Mouse (Mus musculus) embryonic fibroblast, embryonic 13.5 days (primary cell): ENCODE data around the gene Galnt16.

Source experiments
- CTCF ChIP-seq: IDR thresholded peaks from 2 replicates; pipeline ENCODE4 v1.5.1; 2011; ENCODE audit warnings: mild to moderate bottlenecking, control low read depth, low read length, moderate library complexity, borderline replicate concordance; ENCODE audit not compliant: insufficient read depth
- POLR2A ChIP-seq: IDR thresholded peaks from 2 replicates; pipeline ENCODE4 v1.6.1; 2011; ENCODE audit warnings: low read depth, mild to moderate bottlenecking, control low read depth, low read length, moderate library complexity

DNA sequence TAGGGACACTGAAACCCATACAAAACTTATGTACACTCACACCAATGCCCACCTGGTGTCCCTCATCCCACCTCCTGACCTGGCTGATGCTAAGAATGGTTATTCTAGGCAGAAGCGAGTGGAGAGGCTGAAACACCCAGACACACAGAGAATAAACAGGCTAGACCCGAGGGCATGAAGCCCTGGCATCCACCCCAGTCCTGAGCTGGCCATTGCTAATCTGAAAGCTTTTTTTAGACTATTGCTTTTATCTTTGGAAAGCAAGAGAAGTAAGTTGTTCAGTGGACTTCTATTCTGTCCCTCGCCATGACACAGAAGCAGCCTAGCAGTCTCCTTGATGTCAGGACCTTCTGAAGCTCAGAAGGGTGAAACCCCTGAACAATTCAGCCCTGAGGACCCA lies 91.9 kb downstream of the Galnt16 start:
- TF ChIP-seq POLR2A: no peak
- no peak for TF ChIP-seq CTCF
